Mouse (Mus musculus): ENCODE data around the gene Vps8. TPM values are rescaled to one million over a fixed set of nuclear protein-coding genes. Genes with fewer than 3 reads are reported as not detected.

The Vps8 gene
- total and polyA plus RNA-seq, 3 experiments = 13.6 to 17.6 (median 15.9) TPM

GRCm38 (mm10) chr16:21563322-21563721 is 140.4 kb downstream of the Vps8 start:
- Histone ChIP-seq H3K27ac (ENCODE audit: insufficient read depth, low read depth) (no peak overlapping the region), H3K4me1 (ENCODE audit: control insufficient read depth in 1 of 2, insufficient read depth in 2 of 2) (peaks cover 9 to 31% of the 10 kb centered on the region in 2 experiments; a peak in 3 of 4 replicates), H3K4me2 (ENCODE audit: insufficient read depth, low read depth, poor library complexity, severe bottlenecking) (no peak overlapping the region), H3K9me3 (replicated peaks; ENCODE audit: low read length) (no peaks in the 10 kb centered on the region), H3K9ac (ENCODE audit: insufficient read depth, low read depth) (no peak overlapping the region), H3K4me3 (replicated peaks in 1 of 3; ENCODE audit: low read depth in 2 of 3, low read length in 2 of 3, poor library complexity in 1 of 3) (no peak overlapping the region), H3K36me3 (replicated peaks in 1 of 2; ENCODE audit: control insufficient read depth in 1 of 2, insufficient read depth in 1 of 2, low read length in 1 of 2) (peaks cover 14 to 39% of the 10 kb centered on the region in 2 experiments), H3K27me3 (replicated peaks) (no peaks in the 10 kb centered on the region), H3K79me2 (replicated peaks; ENCODE audit: control insufficient read depth, extremely low read depth, insufficient read depth, poor library complexity, severe bottlenecking) (no peaks in the 10 kb centered on the region)
- no peak for TF ChIP-seq JUND (conservative IDR thresholded peaks at IDR 0.05; ENCODE audit: low read depth, low read length)
- TF ChIP-seq MYC (IDR thresholded peaks at IDR 0.05; ENCODE audit: low read depth, low read length) = no peak
- TF ChIP-seq IRF4 (IDR thresholded peaks at IDR 0.05; ENCODE audit: low read depth, low read length) = no peak
- TF ChIP-seq RAD21 (IDR thresholded peaks at IDR 0.05; ENCODE audit: low read depth, low read length) = no peak
- TF ChIP-seq POLR2AphosphoS2 (IDR thresholded peaks at IDR 0.05; ENCODE audit: low read depth, low read length) = no peak
- no peak for TF ChIP-seq ELF1 (IDR thresholded peaks at IDR 0.05; ENCODE audit: low read depth, low read length)
- TF ChIP-seq JUN (IDR thresholded peaks at IDR 0.05; ENCODE audit: insufficient read depth, low read depth, low read length) = no peak
- TF ChIP-seq GABPA (IDR thresholded peaks at IDR 0.05; ENCODE audit: insufficient replicate concordance, low read depth, low read length) = no peak
- TF ChIP-seq EP300 (IDR thresholded peaks at IDR 0.05; ENCODE audit: low read length) = no peak
- no peak for TF ChIP-seq KAT2A (IDR thresholded peaks at IDR 0.05; ENCODE audit: insufficient replicate concordance, low read length)
- TF ChIP-seq TCF12 (IDR thresholded peaks at IDR 0.05; ENCODE audit: low read depth, low read length) = no peak
- TF ChIP-seq MEF2A (IDR thresholded peaks at IDR 0.05; ENCODE audit: borderline replicate concordance, low read depth, low read length) = no peak
- no peak for TF ChIP-seq USF2 (conservative IDR thresholded peaks at IDR 0.05; ENCODE audit: low read depth, low read length)
- no peak for TF ChIP-seq ZC3H11A (IDR thresholded peaks at IDR 0.05; ENCODE audit: low read depth, low read length)
- TF ChIP-seq MAZ (IDR thresholded peaks at IDR 0.05; ENCODE audit: low read depth, low read length) = no peak
- no peak for TF ChIP-seq BHLHE40 (IDR thresholded peaks at IDR 0.05; ENCODE audit: low read depth, low read length)
- no peak for TF ChIP-seq ZKSCAN1 (IDR thresholded peaks at IDR 0.05; ENCODE audit: borderline replicate concordance, low read depth, low read length)
- no peak for TF ChIP-seq MXI1 (IDR thresholded peaks at IDR 0.05; ENCODE audit: low read depth, low read length)
- no peak for DNase-seq (ENCODE audit: extremely low read depth)
- dilution Hi-C loops (cut with MboI; ENCODE audit: extremely low pct_ligation_motif_present, extremely low pct_unique_long_range_greater_than_20kb, low sequenced_read_pairs) = no loop called here
- in situ Hi-C loops (cut with MboI; ENCODE audit: low pct_ligation_motif_present, low pct_unique_long_range_greater_than_20kb, low sequenced_read_pairs) = no loop called here

DNA sequence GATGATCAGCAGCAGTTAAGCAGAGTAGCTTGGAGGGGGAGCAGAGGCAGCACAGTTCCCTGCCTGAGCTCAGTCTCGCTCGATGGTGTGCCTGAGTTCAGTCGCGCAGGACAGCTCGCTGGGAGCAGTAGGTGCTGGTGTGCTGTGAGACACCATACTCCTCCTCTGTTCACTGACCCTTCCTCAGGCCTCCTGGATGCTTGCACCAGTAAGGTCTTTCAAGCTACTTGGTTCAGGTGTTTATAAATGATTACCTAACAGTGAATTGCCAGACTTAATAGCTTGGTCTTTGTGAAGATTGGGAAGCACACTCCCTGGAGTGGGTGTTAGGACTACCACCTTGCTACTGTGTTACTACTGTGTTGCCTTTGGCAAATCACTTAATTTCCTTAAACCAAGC is 144.2 kb downstream of the Vps8 start:
- DNase-seq (ENCODE audit: extremely low read depth) = no peak
- H3K4me2 ChIP-seq (ENCODE audit: insufficient read depth, low read depth, poor library complexity, severe bottlenecking) = no peak overlapping the region
- dilution Hi-C loops (cut with MboI; ENCODE audit: extremely low pct_ligation_motif_present, extremely low pct_unique_long_range_greater_than_20kb, low sequenced_read_pairs) (no loop called here), in situ Hi-C loops (cut with MboI; ENCODE audit: low pct_ligation_motif_present, low pct_unique_long_range_greater_than_20kb, low sequenced_read_pairs) (no loop called here)
- no peak overlapping the region for H3K4me3 ChIP-seq (replicated peaks in 1 of 3; ENCODE audit: low read depth in 2 of 3, low read length in 2 of 3, poor library complexity in 1 of 3)
- H3K27me3 ChIP-seq (replicated peaks) = no peaks in the 10 kb centered on the region
- no peaks in the 10 kb centered on the region for H3K9me3 ChIP-seq (replicated peaks; ENCODE audit: low read length)
- H3K4me1 ChIP-seq (ENCODE audit: control insufficient read depth in 1 of 2, insufficient read depth in 2 of 2) = peaks cover 6 to 28% of the 10 kb centered on the region in 2 experiments; a peak in 3 of 4 replicates
- H3K79me2 ChIP-seq (replicated peaks; ENCODE audit: control insufficient read depth, extremely low read depth, insufficient read depth, poor library complexity, severe bottlenecking) = no peaks in the 10 kb centered on the region
- H3K27ac ChIP-seq (ENCODE audit: insufficient read depth, low read depth) = no peak overlapping the region
- TF ChIP-seq BHLHE40 (IDR thresholded peaks at IDR 0.05; ENCODE audit: low read depth, low read length) (no peak), ZC3H11A (IDR thresholded peaks at IDR 0.05; ENCODE audit: low read depth, low read length) (no peak), PAX5 (IDR thresholded peaks at IDR 0.05; ENCODE audit: low read length) (no peak), NELFE (IDR thresholded peaks at IDR 0.05; ENCODE audit: low read depth, low read length) (no peak), JUND (conservative IDR thresholded peaks at IDR 0.05; ENCODE audit: low read depth, low read length) (no peak), USF1 (IDR thresholded peaks at IDR 0.05; ENCODE audit: low read depth, low read length) (no peak), POLR2A (IDR thresholded peaks at IDR 0.05; ENCODE audit: low read depth, low read length) (no peak), ZKSCAN1 (IDR thresholded peaks at IDR 0.05; ENCODE audit: borderline replicate concordance, low read depth, low read length) (no peak), TBP (conservative IDR thresholded peaks at IDR 0.05; ENCODE audit: low read depth, low read length) (no peak), GABPA (IDR thresholded peaks at IDR 0.05; ENCODE audit: insufficient replicate concordance, low read depth, low read length) (no peak), TCF12 (IDR thresholded peaks at IDR 0.05; ENCODE audit: low read depth, low read length) (no peak), SIN3A (IDR thresholded peaks at IDR 0.05; ENCODE audit: low read length) (no peak), IRF4 (IDR thresholded peaks at IDR 0.05; ENCODE audit: low read depth, low read length) (no peak), USF2 (conservative IDR thresholded peaks at IDR 0.05; ENCODE audit: low read depth, low read length) (no peak), JUN (IDR thresholded peaks at IDR 0.05; ENCODE audit: insufficient read depth, low read depth, low read length) (no peak), MAZ (IDR thresholded peaks at IDR 0.05; ENCODE audit: low read depth, low read length) (no peak)
- peaks cover 9 to 26% of the 10 kb centered on the region in 2 experiments for H3K36me3 ChIP-seq (replicated peaks in 1 of 2; ENCODE audit: control insufficient read depth in 1 of 2, insufficient read depth in 1 of 2, low read length in 1 of 2)
- no peak overlapping the region for H3K9ac ChIP-seq (ENCODE audit: insufficient read depth, low read depth)

Measured in CH12.LX (cell line).